Mouse (Mus musculus): ENCODE measurements around the gene Gnpnat1. TPM values are rescaled to one million over a fixed set of nuclear protein-coding genes. Genes with fewer than 3 reads are reported as not detected.

Gnpnat1 gene
- polyA plus RNA-seq, 1 experiment from 2014 or later, result 30.9 TPM

- Histone ChIP-seq H3K27me3 (replicated peaks) (no peaks in the 10 kb centered on the region), H3K36me3 (no peaks in the 10 kb centered on the region), H3K4me1 (no peaks in the 10 kb centered on the region), H3K4me2 (replicated peaks) (peak overlapping the region; percentile 88), H3K9ac (peak overlapping the region; percentile 86), H3K9me3 (no peaks in the 10 kb centered on the region), H3K27ac (peak overlapping the region; percentile 46; the same call in 1 of the 2 replicates), H3K4me3 (peak overlapping the region; percentile 78)
- WGBS, result under 1% methylated on average over 71 of the region's 71 CpGs
- peak; percentile 97 for ATAC-seq (ENCODE audit: low FRiP score, low read depth)
These were observed 16.1 kb downstream of the Gnpnat1 start for GRCm38 (mm10) chr14:45388345-45389181.

DNA sequence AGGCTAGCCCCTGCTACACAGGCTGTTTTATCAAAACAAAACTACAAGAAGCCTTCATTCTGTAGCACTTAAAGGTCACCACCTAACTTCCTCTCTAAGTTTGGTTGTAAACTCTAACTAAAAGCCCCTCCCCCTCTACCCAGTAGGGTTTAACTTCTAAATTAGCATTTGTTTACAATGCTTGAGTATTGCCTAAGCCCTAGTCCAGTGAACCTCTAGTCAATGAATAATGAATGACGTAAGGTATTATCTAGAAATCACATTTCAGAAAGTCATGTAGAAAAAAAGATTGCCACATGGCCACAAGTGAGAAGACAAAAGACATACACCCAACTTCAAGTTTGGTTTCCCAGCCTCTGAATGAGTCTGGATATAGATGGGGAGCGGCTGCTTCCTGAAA, 17.2 kb downstream of the Gnpnat1 start:
- 29% methylated on average over 2 of the region's 2 CpGs for WGBS
- Histone ChIP-seq H3K4me2 (replicated peaks) (peak overlapping the region; percentile 88), H3K9me3 (no peaks in the 10 kb centered on the region), H3K27me3 (replicated peaks) (no peaks in the 10 kb centered on the region), H3K4me3 (no peak overlapping the region), H3K36me3 (peaks cover 2% of the 10 kb centered on the region; the same call in 1 of the 2 replicates), H3K9ac (no peak overlapping the region), H3K27ac (no peak overlapping the region), H3K4me1 (no peaks in the 10 kb centered on the region)
- ATAC-seq (ENCODE audit: low FRiP score, low read depth), result no peak

- no peak overlapping the region for H3K27ac ChIP-seq
- H3K4me1 ChIP-seq, result no peaks in the 10 kb centered on the region
- no peaks in the 10 kb centered on the region for H3K9me3 ChIP-seq
- WGBS, result 92% methylated on average over 2 of the region's 2 CpGs
- H3K36me3 ChIP-seq, result peaks cover 10% of the 10 kb centered on the region; the same call in 1 of the 2 replicates
- no peak overlapping the region for H3K9ac ChIP-seq
- H3K4me2 ChIP-seq (replicated peaks), result no peak overlapping the region
- ATAC-seq (ENCODE audit: low FRiP score, low read depth), result no peak
- no peaks in the 10 kb centered on the region for H3K27me3 ChIP-seq (replicated peaks)
- no peak overlapping the region for H3K4me3 ChIP-seq
These were observed 19.1 kb downstream of the Gnpnat1 start for GRCm38 (mm10) chr14:45385596-45385995.

DNA sequence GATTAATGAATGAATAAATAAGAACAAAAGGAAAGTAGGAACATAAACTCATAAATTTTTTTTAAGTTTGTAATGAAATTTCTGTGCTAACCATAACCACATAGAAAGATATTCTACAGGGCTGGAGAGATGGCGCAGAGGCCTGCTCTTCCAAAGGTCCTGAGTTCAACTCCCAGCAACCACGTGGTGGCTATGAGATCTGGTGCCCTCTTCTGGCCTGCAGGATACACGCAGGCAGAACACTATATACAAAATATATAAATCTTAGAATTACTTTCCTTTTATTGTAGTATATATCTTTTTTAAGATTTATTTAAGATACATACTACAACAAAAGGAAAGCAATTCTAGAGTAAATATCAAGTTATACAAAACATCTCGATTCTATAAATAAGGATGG, 21.8 kb downstream of the Gnpnat1 start:
- H3K27me3 ChIP-seq (replicated peaks), result no peaks in the 10 kb centered on the region
- no peak for ATAC-seq (ENCODE audit: low FRiP score, low read depth)
- no peak overlapping the region for H3K4me3 ChIP-seq
- H3K9me3 ChIP-seq, result no peaks in the 10 kb centered on the region
- peaks cover 22% of the 10 kb centered on the region for H3K36me3 ChIP-seq
- 84% methylated on average over 4 of the region's 4 CpGs for WGBS
- no peaks in the 10 kb centered on the region for H3K4me1 ChIP-seq
- no peak overlapping the region for H3K27ac ChIP-seq
- H3K4me2 ChIP-seq (replicated peaks), result no peak overlapping the region
- no peak overlapping the region for H3K9ac ChIP-seq

DNA sequence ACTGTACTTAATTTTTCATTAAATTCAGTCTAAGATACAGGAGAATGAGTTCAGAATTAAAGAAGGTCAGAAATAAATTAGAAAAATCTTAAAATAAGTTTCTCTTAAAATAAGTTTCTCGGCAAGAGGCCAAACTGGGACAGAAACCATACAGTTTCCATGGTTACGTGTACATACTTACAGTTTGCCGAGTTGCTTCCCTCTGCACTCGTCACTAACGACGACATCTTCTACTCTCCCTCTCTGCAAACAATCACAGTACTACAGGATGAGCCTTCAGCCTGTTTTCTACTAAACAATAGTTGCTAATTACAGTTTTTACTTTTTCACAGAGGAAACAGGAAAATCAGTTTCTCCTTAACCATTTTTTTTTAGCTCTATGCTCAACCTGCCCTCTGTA, 24.0 kb downstream of the Gnpnat1 start:
- H3K4me3 ChIP-seq, result no peak overlapping the region
- H3K9me3 ChIP-seq, result no peaks in the 10 kb centered on the region
- no peak for ATAC-seq (ENCODE audit: low FRiP score, low read depth)
- 88% methylated on average over 6 of the region's 6 CpGs for WGBS
- H3K36me3 ChIP-seq, result peaks cover 22% of the 10 kb centered on the region
- no peak overlapping the region for H3K9ac ChIP-seq
- no peak overlapping the region for H3K4me2 ChIP-seq (replicated peaks)
- no peaks in the 10 kb centered on the region for H3K27me3 ChIP-seq (replicated peaks)
- H3K27ac ChIP-seq, result no peak overlapping the region
- H3K4me1 ChIP-seq, result no peaks in the 10 kb centered on the region

- Histone ChIP-seq H3K27me3 (replicated peaks) (no peaks in the 10 kb centered on the region), H3K27ac (no peak overlapping the region), H3K4me2 (replicated peaks) (no peak overlapping the region), H3K4me1 (no peaks in the 10 kb centered on the region), H3K9me3 (no peaks in the 10 kb centered on the region), H3K36me3 (peaks cover 22% of the 10 kb centered on the region), H3K9ac (no peak overlapping the region), H3K4me3 (no peak overlapping the region)
- ATAC-seq (ENCODE audit: low FRiP score, low read depth), result no peak
- WGBS, result 78% methylated on average over 3 of the region's 3 CpGs
These were observed 25.9 kb downstream of the Gnpnat1 start for GRCm38 (mm10) chr14:45378771-45379170.

DNA sequence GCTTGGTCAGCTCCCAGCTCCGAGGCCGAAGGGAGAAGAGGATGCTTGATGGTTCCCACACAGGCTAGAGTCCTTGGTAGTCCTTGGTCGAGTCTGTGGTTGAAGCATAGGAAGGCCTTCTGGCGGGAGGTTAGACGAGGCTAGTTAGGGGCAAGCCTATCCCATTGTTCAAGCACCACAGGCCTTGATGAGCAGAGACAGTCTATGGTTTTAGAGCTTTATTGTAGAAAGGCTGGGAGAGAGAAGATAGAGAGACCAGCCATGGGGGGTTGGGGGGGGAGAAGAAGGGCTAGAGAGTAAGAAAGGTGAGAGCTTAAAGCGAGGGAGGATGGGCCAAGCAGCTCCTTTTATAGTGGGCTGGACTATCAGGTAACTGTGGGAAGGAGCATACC, 39.5 kb downstream of the Gnpnat1 start:
- H3K9ac ChIP-seq, result no peak overlapping the region
- ATAC-seq (ENCODE audit: low FRiP score, low read depth), result no peak
- 85% methylated on average over 6 of the region's 6 CpGs for WGBS
- H3K4me3 ChIP-seq, result no peak overlapping the region
- no peaks in the 10 kb centered on the region for H3K4me1 ChIP-seq
- no peaks in the 10 kb centered on the region for H3K27me3 ChIP-seq (replicated peaks)
- no peak overlapping the region for H3K4me2 ChIP-seq (replicated peaks)
- H3K36me3 ChIP-seq, result peaks cover 11% of the 10 kb centered on the region
- no peaks in the 10 kb centered on the region for H3K9me3 ChIP-seq
- no peak overlapping the region for H3K27ac ChIP-seq

DNA sequence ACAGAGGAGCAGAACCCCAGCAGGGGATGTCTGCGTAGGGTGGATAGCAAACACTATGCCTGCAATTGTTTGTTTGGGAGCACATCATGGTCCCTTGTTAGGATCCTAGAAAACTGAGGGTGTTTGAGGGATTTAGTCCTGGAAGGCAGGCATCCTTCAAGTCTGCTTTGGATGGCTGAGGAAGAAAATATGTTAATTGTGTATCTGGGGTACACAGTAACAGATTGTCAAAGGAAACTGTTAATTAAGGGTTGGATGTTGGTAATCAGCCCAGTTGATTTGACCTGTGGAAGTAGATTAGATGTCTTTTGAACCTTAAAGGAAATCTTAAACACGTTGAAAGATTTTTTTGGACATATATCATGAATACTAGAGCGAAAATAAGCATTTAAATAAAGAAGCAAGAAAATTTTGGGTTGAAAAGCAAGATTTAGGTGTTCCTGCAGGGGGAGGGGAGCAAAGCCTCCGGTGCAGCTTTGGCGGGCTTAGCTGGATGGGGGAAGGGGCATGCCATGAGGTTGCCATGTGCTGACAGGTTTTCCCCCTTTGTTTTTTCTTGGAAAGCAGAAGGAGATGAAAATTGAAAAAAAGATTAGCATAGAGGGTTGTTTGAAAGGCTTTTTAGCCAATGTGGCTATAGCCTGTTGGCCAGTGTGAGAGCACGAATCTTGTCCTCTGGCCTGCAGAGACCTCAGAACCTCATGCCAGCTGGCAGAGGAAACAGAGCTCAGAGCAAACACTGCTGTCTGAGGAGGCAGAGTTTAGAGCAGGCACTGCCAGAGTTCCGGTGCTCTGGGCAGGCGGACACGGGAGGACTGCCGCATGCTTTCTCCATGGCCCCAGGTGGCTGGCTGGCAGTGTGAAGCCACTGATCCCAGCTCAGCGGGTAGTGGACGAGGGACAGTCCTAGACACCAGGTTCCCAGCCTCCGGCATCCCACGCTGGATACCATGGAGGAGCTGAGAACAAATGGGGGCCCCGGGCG, 40.2 kb downstream of the Gnpnat1 start:
- Histone ChIP-seq H3K27ac (no peak overlapping the region), H3K9me3 (no peaks in the 10 kb centered on the region), H3K4me2 (replicated peaks) (no peak overlapping the region), H3K4me1 (no peaks in the 10 kb centered on the region), H3K9ac (no peak overlapping the region), H3K27me3 (replicated peaks) (no peaks in the 10 kb centered on the region), H3K36me3 (peaks cover 6% of the 10 kb centered on the region), H3K4me3 (no peak overlapping the region)
- WGBS, result 88% methylated on average over 16 of the region's 16 CpGs
- ATAC-seq (ENCODE audit: low FRiP score, low read depth), result no peak

DNA sequence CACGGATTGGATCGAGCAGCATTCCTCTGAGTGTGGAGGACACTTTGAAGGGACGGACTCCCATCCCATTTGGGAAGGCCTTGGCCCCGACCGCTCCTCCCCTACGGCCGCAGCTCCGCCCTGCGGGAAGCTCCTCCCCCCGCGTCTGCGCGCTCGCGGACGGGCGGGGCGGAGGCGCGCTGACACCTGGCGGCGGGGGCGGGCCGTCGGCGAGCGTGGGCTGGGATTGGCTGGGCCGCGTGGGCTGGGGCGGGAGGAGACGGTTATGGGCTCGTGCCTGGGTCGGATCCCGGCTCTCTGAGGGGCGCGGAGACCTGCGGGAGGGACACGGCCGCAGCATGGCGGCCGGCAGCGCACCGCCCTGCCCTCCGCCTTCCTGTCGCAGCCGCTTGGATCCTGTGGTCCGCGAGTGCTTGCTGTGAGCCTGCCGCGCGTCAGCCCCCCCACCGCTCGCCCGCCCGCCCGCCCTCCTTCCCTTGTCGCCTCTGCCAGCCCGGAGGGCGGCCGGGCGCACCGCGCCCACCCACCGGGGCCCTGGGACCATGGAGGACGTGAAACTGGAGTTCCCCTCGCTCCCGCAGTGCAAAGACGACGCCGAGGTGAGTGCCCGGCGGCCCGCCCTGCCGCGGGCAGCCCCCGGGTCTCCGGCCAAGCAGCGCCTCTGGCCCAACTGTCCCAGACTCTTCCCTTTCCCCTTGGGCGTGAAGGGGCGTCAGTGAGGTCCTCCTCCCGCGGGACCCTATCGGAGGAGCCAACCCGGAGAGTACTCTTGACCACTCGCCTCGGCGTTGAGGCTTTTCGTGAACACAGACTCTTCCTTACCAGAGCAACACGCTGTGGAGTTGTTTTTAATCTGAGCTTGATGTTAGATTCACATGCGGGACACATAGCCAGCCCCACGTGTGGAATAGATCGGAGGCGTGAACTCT, 53.5 kb downstream of the Gnpnat1 start, which contains the start of gene Styx:
TSS of gene Styx (plus strand) at position 163 of the 929 bp plus-strand sequence.
- H3K4me2 ChIP-seq (replicated peaks), result peak within 1 kb of the TSS; percentile 73
- H3K27me3 ChIP-seq (replicated peaks), result no peaks in the 10 kb centered on the region
- peaks cover 3% of the 10 kb centered on the region for H3K4me1 ChIP-seq
- H3K9me3 ChIP-seq, result no peaks in the 10 kb centered on the region
- WGBS, result under 1% methylated on average over 89 of the region's 93 CpGs
- H3K9ac ChIP-seq, result peak within 1 kb of the TSS; percentile 72
- peak; percentile 98 for ATAC-seq (ENCODE audit: low FRiP score, low read depth)
- peak within 1 kb of the TSS; percentile 69 for H3K4me3 ChIP-seq
- peaks cover 18% of the 10 kb centered on the region for H3K36me3 ChIP-seq
- H3K27ac ChIP-seq, result no peak within 1 kb of the TSS

DNA sequence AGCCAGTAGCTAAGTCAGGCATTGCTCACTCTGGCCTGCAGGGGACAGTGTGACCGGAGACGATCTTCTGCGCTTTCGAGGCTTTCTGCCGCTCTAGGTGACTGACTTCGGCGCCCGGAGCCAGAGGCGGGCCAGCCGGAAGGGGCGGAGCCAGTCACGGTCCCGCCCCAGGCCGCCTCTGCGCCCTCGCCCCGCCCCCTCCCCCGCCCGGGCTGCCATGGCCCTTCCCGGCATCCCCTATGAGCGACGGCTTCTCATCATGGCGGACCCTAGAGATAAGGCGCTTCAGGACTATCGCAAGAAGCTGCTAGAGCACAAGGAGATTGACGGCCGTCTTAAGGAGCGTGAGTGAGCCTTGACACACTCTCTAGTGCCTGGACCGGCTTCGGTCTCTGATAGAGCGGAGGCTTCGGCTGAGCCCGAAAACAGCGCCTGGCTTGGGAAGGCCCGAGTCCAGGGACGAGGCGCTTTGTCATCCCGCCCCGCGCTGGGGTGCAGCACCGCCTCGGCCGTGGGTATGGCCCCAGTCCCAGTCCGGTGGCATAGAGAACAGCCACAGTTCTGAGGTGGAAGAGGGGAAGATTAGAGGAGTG, 75.0 kb downstream of the Gnpnat1 start, which contains the start of gene Psmc6:
TSS of gene Psmc6 (plus strand) at position 200 of the 593 bp plus-strand sequence.
- Histone ChIP-seq H3K4me3 (peak within 1 kb of the TSS; percentile 75), H3K4me2 (replicated peaks) (peak within 1 kb of the TSS; percentile 60), H3K9ac (peak within 1 kb of the TSS; percentile 87), H3K27me3 (replicated peaks) (no peaks in the 10 kb centered on the region), H3K9me3 (no peaks in the 10 kb centered on the region), H3K27ac (peak within 1 kb of the TSS; percentile 80), H3K4me1 (peaks cover 6% of the 10 kb centered on the region), H3K36me3 (peaks cover 22% of the 10 kb centered on the region)
- WGBS, result under 1% methylated on average over 44 of the region's 44 CpGs
- peak; percentile 96 for ATAC-seq (ENCODE audit: low FRiP score, low read depth)

- Histone ChIP-seq H3K9ac (0 out of 2 replicates have a peak overlapping the region, but pooled peaks have one; percentile 87), H3K36me3 (peaks cover 19% of the 10 kb centered on the region), H3K27ac (no peak overlapping the region), H3K4me2 (replicated peaks) (peak overlapping the region; percentile 60), H3K4me3 (peak overlapping the region; percentile 75; the same call in 1 of the 2 replicates), H3K9me3 (no peaks in the 10 kb centered on the region), H3K27me3 (replicated peaks) (no peaks in the 10 kb centered on the region), H3K4me1 (peaks cover 6% of the 10 kb centered on the region)
- peak; percentile 33 for ATAC-seq (ENCODE audit: low FRiP score, low read depth)
- WGBS, result 17% methylated on average over 8 of the region's 8 CpGs
These were observed 75.6 kb downstream of the Gnpnat1 start for GRCm38 (mm10) chr14:45329018-45329588.
